Mouse (Mus musculus) embryonic facial prominence, embryonic 11.5 days (tissue): Measurements from ENCODE around the gene Mrps18b. TPM values are rescaled to one million over a fixed set of nuclear protein-coding genes. Genes with fewer than 3 reads are reported as not detected.
A peak's percentile ranks its signal among the peaks of the same experiment; 100 is the strongest.
"Not testable (repeated sequence)": the region's sequence is repeated elsewhere in the genome, so short reads cannot be mapped to it uniquely, and the experiment has no call there.

ENCODE experiments used
- ATAC-seq: fragments of 200-750 bp; cut with Nextera tagmentation; replicated peaks from 2 replicates; pipeline ENCODE4 v1.8.0; 2017; ENCODE audit warnings: low read depth; ENCODE audit not compliant: insufficient number of reproducible peaks, low FRiP score, low TSS enrichment
- DNase-seq: peaks from one replicate; pipeline ENCODE4 v3.0.0-alpha.2; 2015; ENCODE audit warnings: low spot score
- H3K27ac ChIP-seq: fragments of 300-500 bp; sonication (generic); replicated peaks from 2 replicates; pipeline ENCODE4 v1.5.1; 2014; ENCODE audit warnings: mild to moderate bottlenecking, low read depth, low read length, control low read depth
- H3K27me3 ChIP-seq: fragments of 300-500 bp; sonication (generic); 2 replicates; pipeline ENCODE4 v1.6.1; 2014; ENCODE audit warnings: mild to moderate bottlenecking, low read length, moderate library complexity, mixed read lengths; ENCODE audit not compliant: control insufficient read depth, insufficient read depth
- H3K36me3 ChIP-seq: fragments of 300-500 bp; sonication (generic); replicated peaks from 2 replicates; pipeline ENCODE4 v1.6.1; 2014; ENCODE audit warnings: low read depth, mild to moderate bottlenecking, low read length, moderate library complexity, mixed read lengths; ENCODE audit not compliant: control insufficient read depth, insufficient read depth
- H3K4me1 ChIP-seq: fragments of 300-500 bp; sonication (generic); 2 replicates; pipeline ENCODE4 v1.6.1; 2014; ENCODE audit warnings: low read length, mixed read lengths; ENCODE audit not compliant: control insufficient read depth, insufficient read depth
- H3K4me2 ChIP-seq: fragments of 300-500 bp; sonication (generic); 2 replicates; pipeline ENCODE4 v1.6.1; 2014; ENCODE audit warnings: low read depth, mild to moderate bottlenecking, control low read depth, low read length, moderate library complexity
- H3K4me3 ChIP-seq: fragments of 300-500 bp; sonication (generic); 2 replicates; pipeline ENCODE4 v1.5.1; 2014; ENCODE audit warnings: low read depth, low read length, control low read depth
- H3K9ac ChIP-seq: fragments of 300-500 bp; sonication (generic); replicated peaks from 2 replicates; pipeline ENCODE4 v1.6.1; 2014; ENCODE audit warnings: mild to moderate bottlenecking, control low read depth, low read length
- H3K9me3 ChIP-seq: fragments of 300-500 bp; sonication (generic); replicated peaks from 2 replicates; pipeline ENCODE4 v1.6.1; 2016; ENCODE audit warnings: mild to moderate bottlenecking, low read length, inconsistent platforms, mixed read lengths; ENCODE audit not compliant: control insufficient read depth
- WGBS: fragments of 180-500 bp; shearing (Covaris S2); extraction: QIAGEN DNeasy Blood & Tissue Kit; methylation state at CpG from one replicate; pipeline ENCODE4 v1.1.7; 2014; 5-methylcytosine and 5-hydroxymethylcytosine counted together
- polyA plus RNA-seq: library from polyadenylated mRNA; unstranded; fragments of >200 nt; fragmentation: Nextera tagmentation; extraction: Ambion mirVana; gene quantifications from 2 replicates; pipeline ENCODE4 v1.2.1, GENCODE M21; 2014

The Mrps18b gene
- polyA plus RNA-seq, 1 experiment from 2014 or later, result 69.5 TPM

DNA sequence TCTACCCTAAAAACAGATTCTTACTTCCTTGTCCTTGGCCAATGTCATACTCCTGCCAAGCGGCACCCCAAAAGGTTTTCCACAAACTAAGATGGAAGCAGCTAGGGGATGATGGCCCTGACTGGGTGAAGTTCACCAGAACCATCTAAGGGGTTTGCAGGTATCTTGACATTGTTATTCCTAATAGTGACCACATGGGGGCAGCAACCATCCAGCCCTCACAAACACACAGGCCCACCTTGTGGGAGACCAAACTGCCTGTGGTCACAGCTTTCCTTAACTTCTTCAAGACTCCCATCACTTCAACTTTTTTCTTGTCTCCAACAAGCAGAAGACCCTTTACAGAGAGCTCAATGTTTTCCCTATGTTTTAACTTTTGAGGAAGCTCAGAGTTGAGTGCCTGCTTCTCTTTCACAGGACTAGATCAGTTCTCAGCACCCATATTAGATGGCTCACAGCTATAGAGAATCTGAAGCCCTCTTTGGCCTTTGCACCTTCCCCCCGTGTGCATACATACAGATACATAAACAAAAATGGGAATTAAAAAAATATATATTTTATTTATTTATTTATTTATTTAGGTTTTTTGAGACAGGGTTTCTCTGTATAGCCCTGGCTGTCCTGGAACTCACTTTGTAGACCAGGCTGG is 21.6 kb upstream of the Mrps18b start:
- H3K27me3 ChIP-seq, result no peaks in the 10 kb centered on the region
- H3K9me3 ChIP-seq, result no peaks in the 10 kb centered on the region
- H3K4me3 ChIP-seq, result no peak overlapping the region
- DNase-seq, result peak; percentile 75
- 46% methylated on average over 2 of the region's 2 CpGs for whole genome bisulfite sequencing
- H3K36me3 ChIP-seq, result no peaks in the 10 kb centered on the region
- no peaks in the 10 kb centered on the region for H3K4me1 ChIP-seq
- H3K4me2 ChIP-seq, result no peak overlapping the region
- peak; percentile 75; the same call in 1 of the 2 replicates for ATAC-seq
- no peak overlapping the region for H3K27ac ChIP-seq
- H3K9ac ChIP-seq, result no peak overlapping the region

GRCm38 (mm10) chr17:35935763-35936162 is 19.6 kb upstream of the Mrps18b start:
- not testable (repeated sequence) for ATAC-seq, DNase-seq

DNA sequence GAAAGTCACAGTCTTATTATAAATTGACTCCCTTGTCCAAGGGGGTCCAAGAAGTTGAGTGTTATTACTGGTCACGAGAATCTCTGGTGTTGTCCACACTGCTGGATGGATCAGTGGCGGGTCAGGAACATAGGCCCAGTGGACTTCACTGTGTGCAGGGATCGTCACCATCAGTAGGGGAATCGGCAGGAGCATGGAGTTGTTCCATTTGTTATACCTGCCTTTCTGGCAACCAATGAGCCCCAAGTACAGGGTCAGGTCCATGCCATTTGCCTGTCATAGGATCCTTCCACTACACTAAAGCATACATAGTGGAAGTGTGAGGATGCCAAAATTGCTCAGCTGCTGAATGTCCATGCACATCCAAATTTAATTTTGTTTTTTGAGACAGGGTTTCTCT is 16.4 kb upstream of the Mrps18b start:
- ATAC-seq, result no peak
- Histone ChIP-seq H3K36me3 (peaks cover 19% of the 10 kb centered on the region), H3K4me2 (no peak overlapping the region), H3K9ac (no peak overlapping the region), H3K4me3 (no peak overlapping the region), H3K27ac (no peak overlapping the region), H3K9me3 (no peaks in the 10 kb centered on the region), H3K4me1 (no peaks in the 10 kb centered on the region), H3K27me3 (no peaks in the 10 kb centered on the region)
- DNase-seq, result no peak
- WGBS, result 82% methylated on average over 4 of the region's 4 CpGs

More at GRCm38 (mm10) chr17:35935763-35936162, 19.6 kb upstream of the Mrps18b start:
- not testable (repeated sequence) for H3K9ac ChIP-seq, H3K27me3 ChIP-seq, H3K4me3 ChIP-seq, H3K36me3 ChIP-seq, H3K4me1 ChIP-seq, H3K27ac ChIP-seq, H3K9me3 ChIP-seq, H3K4me2 ChIP-seq
- 91% methylated on average over 14 of the region's 14 CpGs for WGBS

DNA sequence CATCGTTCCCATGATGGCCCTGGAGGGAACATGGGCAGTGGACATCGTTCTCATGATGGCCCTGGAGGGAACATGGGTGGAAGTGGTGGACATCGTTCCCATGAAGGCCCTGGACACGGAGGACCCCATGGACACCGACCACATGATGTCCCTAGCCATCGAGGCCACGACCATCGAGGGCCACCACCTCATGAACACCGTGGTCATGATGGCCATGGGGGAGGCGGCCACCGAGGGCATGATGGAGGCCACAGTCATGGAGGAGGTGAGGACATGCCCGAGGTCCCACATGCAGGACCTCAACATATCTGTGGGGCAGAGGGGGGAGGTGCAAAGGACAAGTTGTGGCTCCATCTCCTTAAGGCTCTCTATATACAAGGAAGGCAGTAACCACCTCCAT is 14.4 kb upstream of the Mrps18b start:
- Histone ChIP-seq H3K27ac (no peak overlapping the region), H3K9me3 (no peaks in the 10 kb centered on the region), H3K4me3 (no peak overlapping the region), H3K36me3 (peaks cover 23% of the 10 kb centered on the region), H3K4me1 (no peaks in the 10 kb centered on the region), H3K27me3 (no peaks in the 10 kb centered on the region), H3K9ac (no peak overlapping the region), H3K4me2 (no peak overlapping the region)
- ATAC-seq (no peak), DNase-seq (no peak)
- 96% methylated on average over 12 of the region's 12 CpGs for WGBS

DNA sequence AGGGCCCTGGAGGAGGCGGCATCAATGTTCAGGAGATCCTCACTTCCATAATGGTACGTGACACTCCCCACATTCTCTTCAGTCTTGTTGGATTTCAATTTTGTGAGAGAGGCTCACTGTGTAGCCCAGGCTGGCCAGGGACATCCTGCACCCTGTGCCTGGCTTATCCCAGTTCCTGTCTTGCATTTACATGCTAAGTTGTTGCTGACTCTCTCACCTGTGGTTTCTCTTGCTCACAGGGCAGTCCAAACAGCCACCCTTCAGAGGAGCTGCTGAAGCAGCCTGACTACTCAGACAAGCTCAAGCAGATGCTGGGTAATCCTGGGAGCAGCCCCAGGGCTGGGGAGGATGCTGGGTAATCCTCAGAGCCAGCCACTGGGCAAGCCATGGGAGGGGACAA is 13.3 kb upstream of the Mrps18b start:
- H3K4me2 ChIP-seq, result no peak overlapping the region

DNA sequence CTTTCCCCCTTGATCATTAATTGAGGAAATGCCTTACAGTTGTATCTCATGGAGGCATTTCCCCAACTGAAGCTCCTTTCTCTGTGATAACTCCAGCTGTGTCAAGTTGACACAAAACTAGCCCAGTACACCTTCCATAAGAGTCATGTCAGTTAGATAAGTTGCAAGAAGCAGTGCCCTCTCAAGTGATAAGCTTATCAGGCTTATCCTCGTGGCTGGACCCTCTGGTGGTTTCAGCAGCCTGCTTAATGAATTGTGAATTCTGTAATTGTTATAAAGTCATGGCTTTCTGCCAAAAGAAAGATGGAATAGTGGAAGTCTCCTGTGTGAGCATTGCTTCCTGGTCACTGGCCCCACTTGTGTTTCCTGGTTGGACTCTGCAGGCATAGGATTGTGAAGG is 11.3 kb upstream of the Mrps18b start:
- Histone ChIP-seq H3K36me3 (peaks cover 31% of the 10 kb centered on the region), H3K9me3 (no peaks in the 10 kb centered on the region), H3K9ac (no peak overlapping the region), H3K27ac (no peak overlapping the region), H3K4me2 (no peak overlapping the region), H3K4me1 (no peaks in the 10 kb centered on the region), H3K27me3 (no peaks in the 10 kb centered on the region), H3K4me3 (no peak overlapping the region)
- WGBS, result 88% methylated on average over 1 of the region's 1 CpGs
- DNase-seq (no peak), ATAC-seq (no peak)

More for the DNA sequence above, 13.3 kb upstream of the Mrps18b start:
- Histone ChIP-seq H3K9me3 (no peaks in the 10 kb centered on the region), H3K36me3 (peaks cover 26% of the 10 kb centered on the region), H3K27me3 (no peaks in the 10 kb centered on the region), H3K9ac (no peak overlapping the region), H3K4me3 (no peak overlapping the region), H3K27ac (no peak overlapping the region), H3K4me1 (no peaks in the 10 kb centered on the region)
- WGBS, result 91% methylated on average over 2 of the region's 2 CpGs
- ATAC-seq, result no peak
- no peak for DNase-seq

DNA sequence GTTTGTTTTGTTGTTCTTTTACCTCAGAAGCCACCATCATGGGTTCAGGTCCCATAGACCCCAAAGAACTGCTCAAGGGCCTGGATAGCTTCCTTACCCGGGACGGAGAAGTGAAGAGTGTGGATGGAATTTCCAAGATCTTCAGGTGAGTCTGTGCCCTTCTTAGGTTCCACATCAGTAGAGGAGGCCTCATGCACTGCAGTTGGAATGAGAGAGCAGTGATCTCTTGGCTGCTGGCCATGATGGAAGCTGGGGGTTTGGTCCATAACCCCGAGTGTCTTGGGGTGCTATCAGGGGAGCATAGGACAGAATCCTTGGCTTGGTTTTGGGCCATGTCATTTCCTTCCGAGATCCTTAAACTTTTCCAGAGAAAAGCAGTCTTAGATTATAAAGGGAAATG is 7.1 kb upstream of the Mrps18b start:
- Histone ChIP-seq H3K9ac (no peak overlapping the region), H3K27ac (no peak overlapping the region), H3K4me3 (no peak overlapping the region), H3K9me3 (no peaks in the 10 kb centered on the region), H3K4me2 (no peak overlapping the region), H3K27me3 (no peaks in the 10 kb centered on the region), H3K4me1 (no peaks in the 10 kb centered on the region; the same call in 1 of the 2 replicates), H3K36me3 (peaks cover 17% of the 10 kb centered on the region)
- ATAC-seq, result no peak
- DNase-seq, result no peak
- 91% methylated on average over 4 of the region's 4 CpGs for WGBS

- Histone ChIP-seq H3K4me3 (no peak overlapping the region), H3K9ac (no peak overlapping the region), H3K4me1 (no peaks in the 10 kb centered on the region; the same call in 1 of the 2 replicates), H3K27me3 (no peaks in the 10 kb centered on the region), H3K9me3 (no peaks in the 10 kb centered on the region), H3K4me2 (no peak overlapping the region), H3K27ac (no peak overlapping the region), H3K36me3 (peaks cover 12% of the 10 kb centered on the region)
- ATAC-seq (no peak), DNase-seq (no peak)
- WGBS, result 87% methylated on average over 3 of the region's 3 CpGs
Observed at GRCm38 (mm10) chr17:35922566-35922965, 6.4 kb upstream of the Mrps18b start.
